In the genomic region with DNA sequence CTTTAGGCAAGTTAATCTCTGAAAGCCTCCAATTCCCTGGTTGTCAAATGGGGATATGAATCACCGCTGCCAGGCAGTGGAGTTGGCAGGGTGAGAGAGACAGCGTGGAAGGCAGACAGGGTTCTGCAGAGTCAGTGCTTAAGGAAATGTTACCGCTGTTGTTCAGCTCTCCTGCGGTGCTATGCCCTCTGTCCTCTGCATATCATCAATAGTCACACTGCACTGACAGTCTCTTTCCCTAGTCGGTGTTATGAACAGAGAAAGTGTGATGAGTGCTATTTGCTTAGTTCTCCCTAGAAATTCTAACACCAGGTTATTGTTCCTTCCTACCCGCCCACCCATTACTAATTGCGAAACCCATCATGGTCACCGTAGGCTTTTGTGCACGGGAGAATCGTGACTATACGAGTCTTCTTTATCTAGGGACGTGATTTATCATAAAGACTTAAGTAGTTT, we compare ENCODE assay signal across 8 mouse cellular contexts.
A peak's percentile ranks its signal among the peaks of the same experiment; 100 is the strongest.
DNase-seq lines count a peak whose midpoint lies in the region; ATAC-seq and TF ChIP-seq lines count a peak whose summit lies in the region.

No protein-coding gene starts in this region.

- ATAC-seq in forebrain, embryonic 16.5 days, result peak; percentile 51
- no peak for ATAC-seq in liver, embryonic 12.5 days
- peak; percentile 36; the same call in 1 of the 2 replicates for ATAC-seq in stomach, postnatal 0 days (ENCODE audit: low FRiP score, low TSS enrichment)
- no peak for ATAC-seq in erythroblast, adult 5-6 weeks (replicated peaks; ENCODE audit: low FRiP score, poor library complexity, severe bottlenecking)

- no peaks in the 10 kb centered on the region for H3K27me3 ChIP-seq in forebrain, embryonic 16.5 days (replicated peaks; ENCODE audit: control insufficient read depth, insufficient read depth, low read length)
- H3K27me3 ChIP-seq in liver, embryonic 12.5 days (replicated peaks), result no peaks in the 10 kb centered on the region
- no peaks in the 10 kb centered on the region for H3K27me3 ChIP-seq in stomach, postnatal 0 days (ENCODE audit: control insufficient read depth, insufficient read depth, low read length)

- H3K9ac ChIP-seq in forebrain, embryonic 16.5 days (replicated peaks; ENCODE audit: low read depth, low read length), result peak overlapping the region; percentile 24; the same call in 1 of the 2 replicates
- no peak overlapping the region for H3K9ac ChIP-seq in liver, embryonic 12.5 days
- no peak overlapping the region for H3K9ac ChIP-seq in stomach, postnatal 0 days (ENCODE audit: low read length)

- no peaks in the 10 kb centered on the region for H3K9me3 ChIP-seq in forebrain, embryonic 16.5 days (ENCODE audit: control insufficient read depth, low read length)
- H3K9me3 ChIP-seq in liver, embryonic 12.5 days (replicated peaks), result no peaks in the 10 kb centered on the region
- H3K9me3 ChIP-seq in stomach, postnatal 0 days (ENCODE audit: control insufficient read depth, low read length), result no peaks in the 10 kb centered on the region

- WGBS in forebrain, embryonic 16.5 days, result 55% methylated on average over 12 of the region's 12 CpGs
- WGBS in liver, embryonic 12.5 days (ENCODE audit: insufficient replicate concordance), result 59% methylated on average over 12 of the region's 12 CpGs
- WGBS in stomach, postnatal 0 days, result 29% methylated on average over 12 of the region's 12 CpGs

- no peak overlapping the region; the same call in 1 of the 2 replicates for H3K27ac ChIP-seq in forebrain, embryonic 16.5 days (ENCODE audit: low read length)
- no peak overlapping the region for H3K27ac ChIP-seq in liver, embryonic 12.5 days
- H3K27ac ChIP-seq in stomach, postnatal 0 days (replicated peaks), result no peak overlapping the region

- H3K4me1 ChIP-seq in forebrain, embryonic 16.5 days (replicated peaks; ENCODE audit: control insufficient read depth, insufficient read depth, low read length), result peaks cover 9% of the 10 kb centered on the region
- no peaks in the 10 kb centered on the region for H3K4me1 ChIP-seq in liver, embryonic 12.5 days
- H3K4me1 ChIP-seq in stomach, postnatal 0 days (replicated peaks; ENCODE audit: control insufficient read depth, insufficient read depth), result no peaks in the 10 kb centered on the region

- peak overlapping the region; percentile 50 for H3K4me2 ChIP-seq in forebrain, embryonic 16.5 days (ENCODE audit: low read length)
- peak overlapping the region; percentile 37; the same call in 1 of the 2 replicates for H3K4me2 ChIP-seq in liver, embryonic 12.5 days
- peak overlapping the region; percentile 35 for H3K4me2 ChIP-seq in stomach, postnatal 0 days (replicated peaks; ENCODE audit: low read depth)

- peak overlapping the region; percentile 27 for H3K4me3 ChIP-seq in forebrain, embryonic 16.5 days (replicated peaks; ENCODE audit: low read length)
- no peak overlapping the region for H3K4me3 ChIP-seq in liver, embryonic 12.5 days
- peak overlapping the region; percentile 5; the same call in 1 of the 2 replicates for H3K4me3 ChIP-seq in stomach, postnatal 0 days (ENCODE audit: low read depth, low read length)

- DNase-seq in left cerebral cortex, adult 18-20 months (ENCODE audit: low spot score in 2 of 2), result peak; percentile 13 to 18
- DNase-seq in left cerebral cortex, postnatal 4 days, result no peak
- peak; percentile 30 for DNase-seq in adrenal gland, postnatal 25 days
- no peak for DNase-seq in stomach, postnatal 0 days (ENCODE audit: low spot score)
- no peak for DNase-seq in left cerebral cortex, adult 11 months (ENCODE audit: low spot score)

- intact Hi-C loops in left cerebral cortex, postnatal 4 days (cut with DNase I), result loop anchor here (10.0 kb wide), 3 partner anchors 88 to 378 kb away; no protein-coding TSS in a partner anchor

- no peak for TF ChIP-seq CTCF in stomach, postnatal 0 days (IDR thresholded peaks at IDR 0.05; ENCODE audit: low read depth)

- H3K36me3 ChIP-seq in forebrain, embryonic 16.5 days (ENCODE audit: control insufficient read depth, insufficient read depth), result no peaks in the 10 kb centered on the region
- no peaks in the 10 kb centered on the region for H3K36me3 ChIP-seq in liver, embryonic 12.5 days
- no peaks in the 10 kb centered on the region for H3K36me3 ChIP-seq in stomach, postnatal 0 days (ENCODE audit: control insufficient read depth, insufficient read depth, low read length)

- TF ChIP-seq EP300 in stomach, postnatal 0 days (optimal IDR thresholded peaks at IDR 0.05), result no peak

Comparison
In these comparisons a context has a peak if more than half of its experiments do, and no peak if none do; other contexts are left out.
1. DNase-seq: peak in left cerebral cortex, adult 18-20 months (2 of 2) and adrenal gland, postnatal 25 days (single experiment); none in left cerebral cortex, postnatal 4 days (single experiment), stomach, postnatal 0 days (single experiment) and left cerebral cortex, adult 11 months (single experiment).
2. ATAC-seq: peak in forebrain, embryonic 16.5 days (single experiment) and stomach, postnatal 0 days (single experiment); none in liver, embryonic 12.5 days (single experiment) and erythroblast, adult 5-6 weeks (single experiment).
3. Peak in every context shown above with its lines, with median percentiles within 50 percentile points of each other: H3K4me2 ChIP-seq.